Mouse (Mus musculus) cerebral cortex, adult 2 months (tissue): ENCODE data around the gene Metrn.

Source experiments
- WGBS: fragments of 180-500 bp; shearing (Covaris S2); methylation state at CpG from one replicate; pipeline ENCODE4 v1.1.7; 2018; 5-methylcytosine and 5-hydroxymethylcytosine counted together

The Metrn gene

DNA sequence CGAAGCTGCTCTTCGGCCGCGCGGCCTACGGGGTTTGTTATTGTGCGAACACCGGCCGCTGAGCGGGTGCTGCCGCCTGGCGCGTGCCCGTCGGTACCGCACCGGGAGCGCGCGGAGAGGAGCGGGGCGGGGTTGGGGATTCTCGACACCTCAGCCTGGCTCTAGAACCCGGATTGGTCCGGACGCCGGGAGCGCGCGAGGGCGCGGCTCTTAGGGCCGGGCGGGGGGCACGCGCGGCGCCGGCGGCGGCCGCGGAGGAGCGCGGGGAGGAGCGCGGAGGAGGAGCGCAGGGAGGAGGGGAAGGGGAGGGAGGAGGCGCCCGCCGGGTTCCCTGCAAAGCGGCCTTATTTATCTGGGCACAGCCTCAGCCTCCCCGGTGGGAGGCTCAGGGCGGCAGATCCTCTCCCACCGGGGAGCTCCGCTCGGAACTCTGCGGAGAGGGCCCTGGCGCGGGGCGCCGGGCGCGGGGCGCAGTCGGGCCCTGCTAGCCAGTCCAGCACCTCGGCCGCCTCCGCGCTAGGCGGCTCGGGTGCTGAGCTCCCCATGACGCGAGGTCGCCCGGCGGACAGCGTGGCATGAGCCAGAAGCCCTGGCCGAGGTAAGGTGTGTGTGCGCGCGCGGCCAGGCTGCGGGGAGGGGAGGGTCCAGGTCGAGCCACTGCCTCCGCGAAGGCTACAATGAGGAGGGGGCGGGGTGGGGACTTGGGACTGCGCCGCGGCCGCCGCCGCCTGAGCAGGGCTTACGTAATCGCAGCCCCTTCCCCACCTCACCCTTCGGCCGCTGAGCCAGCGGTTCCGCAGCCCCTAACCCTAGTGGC lies 12.1 kb upstream of the Metrn start, which contains the start of gene Fbxl16:
TSS of gene Fbxl16 (plus strand) at position 297 of the 817 bp plus-strand sequence.
- WGBS: under 1% methylated on average over 98 of the region's 100 CpGs

GRCm38 (mm10) chr17:25808028-25808427 lies 11.1 kb upstream of the Metrn start:
- 34% methylated on average over 5 of the region's 5 CpGs for WGBS

GRCm38 (mm10) chr17:25807452-25807851 lies 10.5 kb upstream of the Metrn start:
- 21% methylated on average over 2 of the region's 2 CpGs for WGBS

DNA sequence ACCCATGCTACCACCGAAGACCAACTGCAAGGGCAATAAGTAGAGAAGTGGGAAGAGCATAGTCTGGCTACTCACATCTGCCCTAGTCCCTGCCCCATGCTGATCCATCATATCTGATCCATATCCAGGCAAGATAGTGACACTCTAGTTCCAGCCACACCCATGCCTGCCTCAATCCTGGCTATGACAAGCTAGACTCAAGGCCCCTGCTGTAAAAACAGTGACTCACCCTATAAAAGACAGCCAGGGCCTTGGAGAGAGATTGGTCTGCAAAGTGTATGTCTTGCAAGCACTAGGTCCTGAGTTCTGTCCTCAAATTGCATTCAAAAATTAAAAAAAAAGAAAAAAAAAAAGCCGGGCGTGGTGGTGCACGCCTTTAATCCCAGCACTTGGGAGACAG lies 9.6 kb upstream of the Metrn start:
- WGBS: 92% methylated on average over 4 of the region's 4 CpGs

- WGBS: 7% methylated on average over 10 of the region's 10 CpGs
Observed at GRCm38 (mm10) chr17:25802825-25803517, 6.0 kb upstream of the Metrn start.

- 8% methylated on average over 6 of the region's 6 CpGs for WGBS
Observed at GRCm38 (mm10) chr17:25801029-25801428, 4.1 kb upstream of the Metrn start.

DNA sequence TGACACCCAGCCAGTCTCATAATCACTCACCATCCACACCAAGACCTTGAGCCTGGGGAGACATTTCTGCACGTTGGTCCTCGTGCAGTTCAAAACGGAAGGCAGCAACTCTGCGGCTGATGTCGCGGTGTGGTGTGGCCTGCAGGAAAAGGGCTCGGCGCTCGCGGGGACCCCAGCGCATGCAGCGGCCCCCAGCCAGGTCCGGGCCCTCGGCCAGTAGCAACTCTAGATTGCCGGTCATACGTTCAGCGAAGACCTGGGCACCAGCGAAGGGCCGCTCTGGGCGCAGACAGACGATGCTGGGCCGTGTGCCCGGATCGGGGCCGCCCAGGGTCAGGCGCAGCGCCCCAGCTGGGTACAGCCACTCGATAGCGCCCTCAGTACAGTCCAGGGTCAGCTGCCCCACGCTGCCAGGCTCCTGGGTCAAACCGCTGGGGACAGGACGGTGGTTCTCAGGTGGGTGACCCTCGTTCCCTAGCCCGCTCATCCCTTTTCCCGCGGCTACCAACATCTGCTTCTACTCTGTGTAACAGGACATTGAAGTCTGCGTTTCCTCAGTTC lies 645 bp downstream of the Metrn start:
- 22% methylated on average over 37 of the region's 37 CpGs for WGBS

DNA sequence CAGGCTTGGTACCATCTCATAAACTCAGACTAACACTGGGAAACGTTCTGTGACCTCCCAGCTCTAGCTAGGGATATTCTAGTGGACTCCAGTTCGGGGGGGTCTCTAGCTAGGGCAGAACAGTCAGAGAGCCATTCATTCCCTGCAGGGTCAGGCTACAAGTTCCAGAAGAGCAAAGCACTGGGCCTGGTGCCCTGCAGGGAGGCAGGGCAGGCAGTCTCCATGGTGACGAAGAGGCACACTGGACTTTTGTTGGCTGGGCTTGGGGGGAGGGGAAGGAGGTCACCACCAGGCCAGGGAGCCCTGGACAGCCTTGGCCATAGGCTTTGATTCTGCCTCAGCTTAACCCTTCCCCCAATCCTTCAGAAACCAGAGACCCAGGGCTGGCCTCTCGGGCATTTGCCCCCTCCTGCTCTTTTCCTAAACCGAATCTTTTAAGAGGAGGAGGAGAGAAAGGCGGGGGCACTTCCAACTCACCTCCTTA lies 1.3 kb downstream of the Metrn start, which contains the start of gene AC134908.4:
TSS of gene AC134908.4 (minus strand) at position 51 of the 484 bp plus-strand sequence.
- 54% methylated on average over 6 of the region's 6 CpGs for WGBS

DNA sequence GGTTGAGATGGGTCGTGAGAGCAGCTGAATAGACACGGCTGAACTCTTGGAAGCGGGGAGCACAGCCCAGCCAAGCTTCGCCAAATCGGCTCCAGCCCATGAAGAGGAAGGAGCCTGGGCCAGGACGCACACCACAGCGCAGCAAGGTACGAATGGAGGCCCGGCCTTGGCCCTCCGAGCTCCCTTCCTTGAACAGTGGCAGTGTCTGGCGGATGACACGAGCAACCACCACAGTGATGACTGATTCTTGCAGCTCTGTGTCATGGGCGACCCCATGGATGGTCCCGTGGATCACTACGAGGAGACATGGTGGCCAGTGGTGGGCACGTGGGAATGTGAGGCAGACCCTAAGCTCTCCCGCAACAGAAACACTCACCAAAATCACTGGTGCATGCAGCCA lies 1.9 kb downstream of the Metrn start:
- 69% methylated on average over 17 of the region's 17 CpGs for WGBS

GRCm38 (mm10) chr17:25794197-25794596 lies 2.7 kb downstream of the Metrn start:
- 44% methylated on average over 13 of the region's 13 CpGs for WGBS

GRCm38 (mm10) chr17:25792615-25793014 lies 4.3 kb downstream of the Metrn start, which contains the start of gene Fam173a:
Gene Fam173a (minus strand): TSS chr17:25792901.
- 1% methylated on average over 14 of the region's 14 CpGs for WGBS

DNA sequence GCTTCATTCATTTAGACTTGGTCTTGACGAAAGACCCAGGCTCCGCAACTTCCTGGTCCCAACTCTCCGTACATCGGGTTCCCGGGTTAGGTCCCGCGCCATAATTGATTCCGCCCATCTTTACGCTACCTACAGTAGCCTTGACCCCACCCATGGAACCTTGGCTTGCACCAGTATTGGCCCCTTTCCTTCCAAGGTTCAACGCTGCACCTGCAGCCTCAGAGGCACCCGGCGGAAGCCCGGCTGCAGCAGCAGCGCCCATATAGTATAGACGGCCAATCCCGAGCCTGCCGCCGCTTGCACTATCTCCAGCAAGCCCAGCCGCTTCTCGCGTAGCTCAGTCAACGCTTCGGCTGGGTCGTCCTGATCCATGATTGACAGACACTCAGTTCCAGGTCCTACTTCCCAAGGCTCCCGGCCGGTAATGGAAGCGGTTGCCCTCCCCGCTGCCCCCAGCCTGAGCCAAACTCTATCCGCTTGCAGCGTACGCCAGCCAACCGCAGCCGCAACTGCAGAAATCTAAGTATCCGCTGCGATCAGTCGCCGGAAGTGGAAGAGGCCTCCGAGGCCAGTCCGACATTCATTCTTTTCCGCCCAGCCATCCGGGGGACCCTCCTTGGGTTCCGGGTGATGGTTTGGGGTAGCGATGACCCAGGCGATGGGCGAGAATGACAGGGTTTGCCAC lies 5.0 kb downstream of the Metrn start:
- WGBS: under 1% methylated on average over 45 of the region's 45 CpGs

- 16% methylated on average over 19 of the region's 19 CpGs for WGBS
Observed at GRCm38 (mm10) chr17:25791320-25791842, 5.6 kb downstream of the Metrn start.

- 92% methylated on average over 9 of the region's 9 CpGs for WGBS
Observed at GRCm38 (mm10) chr17:25786781-25787504, 10.0 kb downstream of the Metrn start.

- 79% methylated on average over 3 of the region's 3 CpGs for whole genome bisulfite sequencing
Observed at GRCm38 (mm10) chr17:25786280-25786679, 10.7 kb downstream of the Metrn start, which contains the start of gene Ccdc78. Gene Ccdc78 (plus strand): TSS chr17:25786580.

GRCm38 (mm10) chr17:25785281-25785745 lies 11.6 kb downstream of the Metrn start, which contains the start of gene Haghl:
Gene Haghl (minus strand): TSS chr17:25785673.
- 0% methylated on average over 23 of the region's 23 CpGs for WGBS

GRCm38 (mm10) chr17:25783861-25784574 lies 12.9 kb downstream of the Metrn start:
- 55% methylated on average over 15 of the region's 15 CpGs for WGBS

GRCm38 (mm10) chr17:25783086-25783485 lies 13.8 kb downstream of the Metrn start:
- WGBS: 54% methylated on average over 7 of the region's 7 CpGs

DNA sequence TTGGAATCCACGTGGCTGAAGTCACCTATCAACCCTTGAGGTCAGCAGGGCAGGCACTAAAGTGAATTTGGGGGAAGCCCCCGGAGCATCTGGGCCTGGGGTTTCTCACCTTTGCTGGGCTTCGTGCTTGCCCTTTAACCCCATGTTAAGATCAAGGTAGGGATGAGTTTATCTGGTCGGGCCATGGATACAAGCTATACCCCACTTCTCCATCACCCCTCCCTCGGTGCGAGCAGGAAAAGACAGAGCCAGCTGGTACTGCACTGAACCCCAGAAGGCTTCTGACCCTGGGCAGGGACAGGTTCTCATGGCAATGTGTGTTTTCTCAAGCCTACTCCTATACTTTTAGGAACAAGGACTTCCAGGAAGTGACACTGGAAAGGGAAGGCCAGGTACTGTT lies 15.6 kb downstream of the Metrn start:
- WGBS: 73% methylated on average over 6 of the region's 6 CpGs

DNA sequence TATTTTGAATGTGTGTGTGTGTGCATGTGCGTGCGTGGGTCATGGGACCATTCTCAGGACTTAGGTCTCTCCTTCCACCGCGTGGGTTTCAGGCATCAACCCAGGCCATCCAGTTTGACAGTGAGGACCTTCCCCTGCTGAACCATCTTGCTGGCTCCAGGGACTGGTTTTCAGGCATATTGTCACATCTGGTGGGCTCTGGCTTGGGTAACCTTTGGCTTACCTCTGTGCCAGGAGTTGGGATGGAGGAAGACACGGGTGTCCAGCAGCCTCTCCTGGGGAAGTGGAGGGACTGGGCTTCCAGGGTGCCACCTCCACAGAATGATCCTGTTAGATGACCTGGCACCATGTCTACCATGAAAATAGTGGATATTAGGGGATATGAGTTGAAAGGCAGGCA lies 19.0 kb downstream of the Metrn start:
- 98% methylated on average over 5 of the region's 5 CpGs for WGBS
